Mouse (Mus musculus) ES-Bruce4 (cell line): ENCODE measurements at regions not wholly inside any gene's neighbourhood (a gene's known extent, or its start where the extent isn't known, plus 50 kb on each side); places are given as distances from the start of the nearest gene placed in this dataset.

Experiments used
- H3K27ac ChIP-seq: 2 replicates; pipeline ENCODE4 v1.5.1; 2012; ENCODE audit warnings: low read length, inconsistent platforms; ENCODE audit not compliant: insufficient read depth
- H3K27me3 ChIP-seq: 2 replicates; pipeline ENCODE4 v1.6.1; 2012; ENCODE audit warnings: mild to moderate bottlenecking, low read length, inconsistent platforms; ENCODE audit not compliant: control insufficient read depth, poor library complexity, insufficient read depth, severe bottlenecking
- H3K36me3 ChIP-seq: 2 replicates; pipeline ENCODE4 v1.6.1; 2012; ENCODE audit warnings: inconsistent platforms, mild to moderate bottlenecking, low read length, moderate library complexity; ENCODE audit not compliant: control insufficient read depth, poor library complexity, insufficient read depth, severe bottlenecking
- H3K4me1 ChIP-seq: one replicate; pipeline ENCODE4 v1.8.1; 2011; ENCODE audit warnings: low read length; ENCODE audit not compliant: control insufficient read depth, insufficient read depth
- H3K4me3 ChIP-seq: 2 replicates; pipeline ENCODE4 v1.5.1; 2011; ENCODE audit warnings: low read depth, mild to moderate bottlenecking, low read length
- H3K9ac ChIP-seq: 2 replicates; pipeline ENCODE4 v1.6.1; 2012; ENCODE audit warnings: low read depth, mild to moderate bottlenecking, inconsistent platforms; ENCODE audit not compliant: poor library complexity, severe bottlenecking
- H3K9me3 ChIP-seq: replicated peaks from 2 replicates; pipeline ENCODE4 v1.6.1; 2012; ENCODE audit warnings: mild to moderate bottlenecking, low read length, inconsistent platforms; ENCODE audit not compliant: control insufficient read depth, poor library complexity, insufficient read depth, severe bottlenecking
- CTCF ChIP-seq: IDR thresholded peaks from one replicate; pipeline ENCODE4 v1.8.1; 2011; ENCODE audit warnings: low read depth, low read length
- EP300 ChIP-seq: IDR thresholded peaks from 2 replicates; pipeline ENCODE4 v1.6.1; 2011; ENCODE audit warnings: low read depth, low read length; ENCODE audit not compliant: insufficient read depth
- POLR2A ChIP-seq: IDR thresholded peaks from one replicate; pipeline ENCODE4 v1.8.1; 2011; ENCODE audit warnings: low read length; ENCODE audit not compliant: insufficient read depth

DNA sequence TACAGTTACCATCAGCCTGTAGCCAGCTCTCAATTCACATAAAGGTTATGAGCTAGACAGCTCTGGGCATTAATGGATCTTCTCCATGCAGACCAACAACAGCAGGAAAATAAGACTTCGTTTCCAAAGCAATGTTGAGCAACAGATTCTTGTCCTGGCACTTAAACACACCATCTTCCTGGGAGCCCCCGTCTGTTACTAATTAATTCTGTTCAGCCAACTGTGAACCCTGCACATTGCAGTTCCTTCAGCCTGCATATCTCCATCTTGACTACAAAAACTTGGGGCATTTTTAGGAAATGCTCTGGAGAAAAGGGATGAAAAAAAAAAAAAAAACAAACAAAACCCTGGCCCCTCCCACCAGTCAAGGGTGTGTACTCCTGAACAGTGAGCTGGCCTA lies 131.2 kb downstream of the Gpat3 start:
- Histone ChIP-seq H3K9ac (no peak overlapping the region), H3K36me3 (no peaks in the 10 kb centered on the region), H3K4me1 (no peaks in the 10 kb centered on the region), H3K27ac (no peak overlapping the region), H3K4me3 (no peak overlapping the region), H3K9me3 (no peaks in the 10 kb centered on the region), H3K27me3 (no peaks in the 10 kb centered on the region)
- no peak for TF ChIP-seq CTCF
- TF ChIP-seq EP300: no peak
- TF ChIP-seq POLR2A: no peak

DNA sequence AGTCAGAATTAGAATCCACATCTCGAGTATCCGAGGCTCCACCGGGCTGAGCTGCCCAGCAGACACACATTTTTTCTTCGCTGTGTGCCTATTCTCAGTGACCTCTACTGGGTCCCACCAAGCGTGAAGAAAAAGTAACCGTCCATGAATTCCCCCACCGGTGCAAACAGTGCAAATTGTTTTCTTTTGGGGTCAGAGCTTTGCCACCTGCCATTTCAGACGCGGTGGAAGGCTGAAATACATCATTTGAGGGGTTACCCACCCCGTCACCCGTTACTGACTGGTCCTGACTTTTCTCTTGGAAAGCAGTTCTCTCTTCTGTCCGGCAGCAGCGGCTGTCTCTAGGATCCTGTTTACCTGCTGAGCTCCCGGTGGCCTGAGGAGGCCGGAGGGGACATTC lies 105.7 kb downstream of the Gpat3 start:
- H3K4me1 ChIP-seq: no peaks in the 10 kb centered on the region
- H3K27me3 ChIP-seq: no peaks in the 10 kb centered on the region
- no peak for TF ChIP-seq CTCF
- TF ChIP-seq POLR2A: no peak
- no peak for TF ChIP-seq EP300
- H3K36me3 ChIP-seq: no peaks in the 10 kb centered on the region
- no peaks in the 10 kb centered on the region for H3K9me3 ChIP-seq
- no peak overlapping the region for H3K27ac ChIP-seq
- H3K9ac ChIP-seq: no peak overlapping the region
- no peak overlapping the region for H3K4me3 ChIP-seq
